Mouse (Mus musculus) erythroblast, embryonic 14.5 days (primary cell): ENCODE measurements around the gene Tceal9. TPM values are rescaled to one million over a fixed set of nuclear protein-coding genes. Genes with fewer than 3 reads are reported as not detected.

Experiments used
- H3K27me3 ChIP-seq: 2 replicates; pipeline ENCODE4 v1.6.1; 2012; ENCODE audit warnings: inconsistent platforms; ENCODE audit not compliant: control insufficient read depth
- H3K36me3 ChIP-seq: 2 replicates; pipeline ENCODE4 v1.6.1; 2012; ENCODE audit warnings: mild to moderate bottlenecking, inconsistent platforms; ENCODE audit not compliant: control insufficient read depth
- H3K4me1 ChIP-seq: 2 replicates; pipeline ENCODE4 v1.6.1; 2012; ENCODE audit warnings: inconsistent platforms; ENCODE audit not compliant: control insufficient read depth
- H3K4me3 ChIP-seq: replicated peaks from 2 replicates; pipeline ENCODE3; 2012; ENCODE audit warnings: moderate library complexity, mild to moderate bottlenecking, inconsistent platforms
- H3K9me3 ChIP-seq: 2 replicates; pipeline ENCODE4 v1.6.1; 2012; ENCODE audit warnings: low read length, inconsistent platforms, mixed read lengths; ENCODE audit not compliant: control insufficient read depth
- GATA1 ChIP-seq: IDR thresholded peaks from 2 replicates; pipeline ENCODE4 v1.6.1; 2012; ENCODE audit warnings: low read length, inconsistent platforms, mixed read lengths
- TAL1 ChIP-seq: IDR thresholded peaks from 3 replicates; pipeline ENCODE4 v1.6.1; 2012; ENCODE audit warnings: low read length, inconsistent platforms, mixed read lengths
- polyA plus RNA-seq: library from polyadenylated mRNA; stranded (reverse); fragments of >175 nt; gene quantifications from 2 replicates; pipeline ENCODE4 v1.2.3, GENCODE M21; 2012

The Tceal9 gene
- polyA plus RNA-seq, 1 experiment, result 15.6 TPM

- peaks cover 8% of the 10 kb centered on the region for H3K27me3 ChIP-seq
- TF ChIP-seq GATA1, result no peak
- TF ChIP-seq TAL1, result no peak
- no peaks in the 10 kb centered on the region for H3K36me3 ChIP-seq
These were observed 28.6 kb upstream of the Tceal9 start for GRCm38 (mm10) chrX:136216303-136216702.

GRCm38 (mm10) chrX:136223714-136224113 is 21.2 kb upstream of the Tceal9 start:
- H3K27me3 ChIP-seq, result peaks cover 3% of the 10 kb centered on the region; the same call in 1 of the 2 replicates
- no peaks in the 10 kb centered on the region for H3K36me3 ChIP-seq

More at GRCm38 (mm10) chrX:136216303-136216702, 28.6 kb upstream of the Tceal9 start:
- H3K9me3 ChIP-seq, result no peaks in the 10 kb centered on the region; the same call in 1 of the 2 replicates
- no peaks in the 10 kb centered on the region for H3K4me1 ChIP-seq
- H3K4me3 ChIP-seq, result no peak overlapping the region

GRCm38 (mm10) chrX:136227768-136228167 is 17.1 kb upstream of the Tceal9 start:
- no peak overlapping the region for H3K4me3 ChIP-seq
- peaks cover 3% of the 10 kb centered on the region; the same call in 1 of the 2 replicates for H3K27me3 ChIP-seq
- TF ChIP-seq TAL1, result no peak
- TF ChIP-seq GATA1, result no peak
- no peaks in the 10 kb centered on the region for H3K4me1 ChIP-seq
- no peaks in the 10 kb centered on the region for H3K36me3 ChIP-seq
- no peaks in the 10 kb centered on the region for H3K9me3 ChIP-seq

More at GRCm38 (mm10) chrX:136223714-136224113, 21.2 kb upstream of the Tceal9 start:
- no peaks in the 10 kb centered on the region for H3K4me1 ChIP-seq
- no peaks in the 10 kb centered on the region for H3K9me3 ChIP-seq
- TF ChIP-seq GATA1, result no peak
- no peak for TF ChIP-seq TAL1
- no peak overlapping the region for H3K4me3 ChIP-seq

GRCm38 (mm10) chrX:136238118-136238517 is 6.8 kb upstream of the Tceal9 start:
- Histone ChIP-seq H3K36me3 (no peaks in the 10 kb centered on the region), H3K27me3 (no peaks in the 10 kb centered on the region), H3K9me3 (no peaks in the 10 kb centered on the region), H3K4me1 (peaks cover 3% of the 10 kb centered on the region), H3K4me3 (no peak overlapping the region)
- no peak for TF ChIP-seq GATA1
- no peak for TF ChIP-seq TAL1

GRCm38 (mm10) chrX:136243181-136243580 is 1.7 kb upstream of the Tceal9 start:
- H3K4me1 ChIP-seq, result peaks cover 6% of the 10 kb centered on the region
- H3K36me3 ChIP-seq, result peaks cover 15% of the 10 kb centered on the region
- TF ChIP-seq GATA1 (no peak), TAL1 (no peak)
- no peaks in the 10 kb centered on the region for H3K9me3 ChIP-seq
- H3K4me3 ChIP-seq, result no peak overlapping the region
- H3K27me3 ChIP-seq, result no peaks in the 10 kb centered on the region

GRCm38 (mm10) chrX:136245521-136246071 is 717 bp downstream of the Tceal9 start:
- H3K4me1 ChIP-seq, result peaks cover 6% of the 10 kb centered on the region

GRCm38 (mm10) chrX:136248811-136249210 is 3.9 kb downstream of the Tceal9 start:
- Histone ChIP-seq H3K4me3 (no peak overlapping the region), H3K9me3 (no peaks in the 10 kb centered on the region), H3K36me3 (peaks cover 20% of the 10 kb centered on the region), H3K27me3 (no peaks in the 10 kb centered on the region), H3K4me1 (peaks cover 20% of the 10 kb centered on the region)
- no peak for TF ChIP-seq TAL1
- no peak for TF ChIP-seq GATA1

More at GRCm38 (mm10) chrX:136245521-136246071, 717 bp downstream of the Tceal9 start:
- TF ChIP-seq TAL1, result no peak
- no peaks in the 10 kb centered on the region for H3K27me3 ChIP-seq
- peaks cover 20% of the 10 kb centered on the region for H3K36me3 ChIP-seq
- peak overlapping the region; percentile 76 for H3K4me3 ChIP-seq
- no peaks in the 10 kb centered on the region for H3K9me3 ChIP-seq

- H3K4me3 ChIP-seq, result no peak overlapping the region
- H3K9me3 ChIP-seq, result no peaks in the 10 kb centered on the region
- peaks cover 20% of the 10 kb centered on the region for H3K36me3 ChIP-seq
- H3K27me3 ChIP-seq, result no peaks in the 10 kb centered on the region
- TF ChIP-seq GATA1, result no peak
- TF ChIP-seq TAL1, result no peak
- peaks cover 20% of the 10 kb centered on the region for H3K4me1 ChIP-seq
These were observed 4.8 kb downstream of the Tceal9 start for GRCm38 (mm10) chrX:136249671-136250070.

GRCm38 (mm10) chrX:136252023-136252729 is 7.3 kb downstream of the Tceal9 start:
- H3K27me3 ChIP-seq, result no peaks in the 10 kb centered on the region
- no peaks in the 10 kb centered on the region for H3K9me3 ChIP-seq
- no peak overlapping the region for H3K4me3 ChIP-seq
- H3K4me1 ChIP-seq, result peaks cover 14% of the 10 kb centered on the region
- H3K36me3 ChIP-seq, result peaks cover 15% of the 10 kb centered on the region
- TF ChIP-seq GATA1 (no peak), TAL1 (no peak)
